Mouse (Mus musculus) erythroblast, embryonic 14.5 days (primary cell): ENCODE results near the gene Jaml.

Source experiments
- GATA1 ChIP-seq: IDR thresholded peaks from 2 replicates; pipeline ENCODE4 v1.6.1; 2012; ENCODE audit warnings: low read length, inconsistent platforms, mixed read lengths
- TAL1 ChIP-seq: IDR thresholded peaks from 3 replicates; pipeline ENCODE4 v1.6.1; 2012; ENCODE audit warnings: low read length, inconsistent platforms, mixed read lengths

- no peak for TF ChIP-seq TAL1
- TF ChIP-seq GATA1, result no peak
These were observed 37.7 kb upstream of the Jaml start for GRCm38 (mm10) chr9:45041131-45041838.
